Mouse (Mus musculus): ENCODE measurements around the gene Enox1.

DNA sequence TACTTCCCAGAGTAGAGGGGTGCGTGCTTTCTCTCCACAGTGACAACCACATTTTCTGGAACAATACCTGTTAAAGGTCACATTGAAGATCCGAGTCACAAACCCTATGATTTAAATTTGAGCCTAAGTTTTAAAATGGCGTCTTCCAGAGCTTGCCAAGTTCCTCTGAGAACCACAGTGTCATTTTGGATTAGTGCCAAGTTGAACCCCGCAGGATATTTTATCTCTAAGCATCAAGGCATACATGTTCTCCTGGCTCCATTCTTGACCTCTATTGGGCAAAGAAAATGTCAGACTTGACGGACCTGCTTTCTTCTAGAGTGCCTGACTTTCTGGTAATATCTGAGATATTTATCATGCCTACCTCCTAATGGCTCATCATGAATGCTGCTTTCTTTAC, 282.9 kb downstream of the Enox1 start:
- TF ChIP-seq CTCF (IDR thresholded peaks at IDR 0.05; ENCODE audit: insufficient read depth, low read length) (no peak), POLR2A (IDR thresholded peaks at IDR 0.05; ENCODE audit: borderline replicate concordance, extremely low read depth, low read depth, low read length) (no peak)
